8 mouse cellular contexts compared by ENCODE assay signal in the genomic region with DNA sequence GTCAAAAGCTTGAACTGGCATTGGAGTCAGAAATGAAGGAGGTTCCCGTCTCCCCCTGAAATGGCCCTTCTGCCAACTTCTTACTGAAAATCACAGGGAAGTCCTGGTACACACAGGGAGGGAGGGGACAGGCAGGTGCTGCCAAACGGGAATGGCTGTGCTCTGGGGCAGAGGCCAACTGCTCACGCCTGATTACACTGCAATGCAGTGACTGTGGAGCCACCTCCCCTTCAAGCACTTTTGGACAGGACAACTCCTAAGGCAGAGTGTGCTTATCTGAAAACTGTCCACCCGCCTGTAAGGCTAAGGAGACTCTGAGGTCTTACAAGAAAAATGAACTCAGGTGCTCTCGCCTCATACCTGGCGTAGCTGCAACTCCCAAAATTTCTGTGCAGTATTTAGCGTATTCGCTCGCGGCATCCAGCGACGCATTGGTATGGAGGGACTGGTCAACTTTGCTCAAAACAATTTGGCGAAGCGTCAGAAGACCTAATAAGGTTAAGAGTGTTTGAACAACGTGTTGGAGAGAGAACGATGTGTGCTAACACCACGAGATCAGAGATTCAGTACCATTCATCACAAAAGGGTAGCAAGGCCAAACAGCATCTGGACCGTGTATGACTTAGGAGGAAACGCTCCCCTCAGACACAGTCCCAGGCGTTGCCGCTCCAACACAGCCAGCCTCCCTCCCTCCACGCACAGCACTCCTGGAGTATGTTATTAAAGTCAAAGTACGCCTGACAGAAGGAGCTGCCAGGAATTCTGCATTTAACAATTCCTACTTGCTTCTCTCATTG.
DNase-seq lines count a peak whose midpoint lies in the region; ATAC-seq and TF ChIP-seq lines count a peak whose summit lies in the region.

No protein-coding gene starts in this region.

- H3K4me2 ChIP-seq in heart, embryonic 15.5 days, result no peak overlapping the region
- H3K4me2 ChIP-seq in midbrain, embryonic 11.5 days, result no peak overlapping the region

- H3K9ac ChIP-seq in heart, embryonic 15.5 days, result no peak overlapping the region
- H3K9ac ChIP-seq in midbrain, embryonic 11.5 days (ENCODE audit: low read length), result no peak overlapping the region

- no peak for TF ChIP-seq CTCF in small intestine, adult 2 months (IDR thresholded peaks at IDR 0.05; ENCODE audit: extremely low read depth, insufficient read length, insufficient replicate concordance, low read depth, low read length)

- H3K36me3 ChIP-seq in heart, embryonic 15.5 days, result no peaks in the 10 kb centered on the region
- no peaks in the 10 kb centered on the region for H3K36me3 ChIP-seq in small intestine, adult 2 months (ENCODE audit: control insufficient read depth, insufficient read depth, low read length)
- H3K36me3 ChIP-seq in midbrain, embryonic 11.5 days (ENCODE audit: control insufficient read depth, insufficient read depth, low read length), result no peaks in the 10 kb centered on the region

- DNase-seq in layer of hippocampus, postnatal 10 days (ENCODE audit: low spot score in 2 of 2), result peak; percentile 50 to 61
- DNase-seq in layer of hippocampus, adult 9-10 months (ENCODE audit: low spot score), result no peak
- DNase-seq in cerebellum, adult 18-20 months, result peak; percentile 52 to 53
- DNase-seq in kidney, postnatal 25 days, result peak; percentile 81 to 93
- DNase-seq in midbrain, embryonic 11.5 days (ENCODE audit: low spot score, missing footprints), result no peak

- WGBS in heart, embryonic 15.5 days, result 65% methylated on average over 23 of the region's 23 CpGs
- WGBS in small intestine, adult 2 months, result 23% methylated on average over 23 of the region's 23 CpGs
- WGBS in midbrain, embryonic 11.5 days, result 81% methylated on average over 23 of the region's 23 CpGs

- no peak overlapping the region for H3K4me3 ChIP-seq in heart, embryonic 15.5 days
- peak overlapping the region; percentile 6; the same call in 1 of the 2 replicates for H3K4me3 ChIP-seq in small intestine, adult 2 months (ENCODE audit: low read depth, low read length)
- no peak overlapping the region for H3K4me3 ChIP-seq in midbrain, embryonic 11.5 days (ENCODE audit: low read depth, low read length)

- no peak for TF ChIP-seq POLR2A in small intestine, adult 2 months (IDR thresholded peaks at IDR 0.05; ENCODE audit: low read depth, low read length)

- no peaks in the 10 kb centered on the region for H3K9me3 ChIP-seq in heart, embryonic 15.5 days (replicated peaks)
- H3K9me3 ChIP-seq in midbrain, embryonic 11.5 days (ENCODE audit: control insufficient read depth, low read length), result no peaks in the 10 kb centered on the region

- peaks cover 62% of the 10 kb centered on the region for H3K4me1 ChIP-seq in heart, embryonic 15.5 days (replicated peaks)
- peaks cover 59% of the 10 kb centered on the region for H3K4me1 ChIP-seq in small intestine, adult 2 months (ENCODE audit: control insufficient read depth, insufficient read depth, insufficient read length, low read length)
- H3K4me1 ChIP-seq in midbrain, embryonic 11.5 days (ENCODE audit: control insufficient read depth, insufficient read depth, low read length), result no peaks in the 10 kb centered on the region

- no peaks in the 10 kb centered on the region for H3K27me3 ChIP-seq in heart, embryonic 15.5 days
- H3K27me3 ChIP-seq in small intestine, adult 2 months (ENCODE audit: control insufficient read depth, insufficient read depth, low read length), result no peaks in the 10 kb centered on the region
- H3K27me3 ChIP-seq in midbrain, embryonic 11.5 days (ENCODE audit: control insufficient read depth, insufficient read depth, low read length), result no peaks in the 10 kb centered on the region

- H3K27ac ChIP-seq in heart, embryonic 15.5 days, result peak overlapping the region; percentile 53
- peak overlapping the region; percentile 85 for H3K27ac ChIP-seq in small intestine, adult 2 months (ENCODE audit: insufficient read depth, low read depth, low read length)
- no peak overlapping the region for H3K27ac ChIP-seq in midbrain, embryonic 11.5 days (ENCODE audit: low read depth, low read length)

- ATAC-seq in heart, embryonic 15.5 days (replicated peaks; ENCODE audit: insufficient number of reproducible peaks, insufficient read depth, low FRiP score, low read depth), result 0 out of 2 replicates have a peak, but pooled peaks have one; percentile 25
- no peak for ATAC-seq in CD4-positive, CD25-positive, alpha-beta regulatory T cell, adult 4 months
- ATAC-seq in midbrain, embryonic 11.5 days (ENCODE audit: low FRiP score), result no peak

Comparison
In these comparisons a context has a peak if more than half of its experiments do, and no peak if none do; other contexts are left out.
1. DNase-seq: peak in layer of hippocampus, postnatal 10 days (2 of 2), cerebellum, adult 18-20 months (2 of 2) and kidney, postnatal 25 days (2 of 2); none in layer of hippocampus, adult 9-10 months (single experiment) and midbrain, embryonic 11.5 days (single experiment).